Mouse (Mus musculus) stomach, embryonic 15.5 days (tissue): ENCODE measurements at regions not wholly inside any gene's neighbourhood (a gene's known extent, or its start where the extent isn't known, plus 50 kb on each side); places are given as distances from the start of the nearest gene placed in this dataset.

Experiments
- ATAC-seq: fragments of 200-750 bp; cut with Nextera tagmentation; 2 replicates; pipeline ENCODE4 v1.8.0; 2017; ENCODE audit warnings: low read depth, moderate number of reproducible peaks, moderate TSS enrichment; ENCODE audit not compliant: insufficient read depth, low FRiP score
- H3K27ac ChIP-seq: fragments of 300-500 bp; sonication (generic); 2 replicates; pipeline ENCODE4 v1.5.1; 2015; ENCODE audit warnings: mild to moderate bottlenecking, inconsistent platforms
- H3K27me3 ChIP-seq: fragments of 300-500 bp; sonication (generic); replicated peaks from 2 replicates; pipeline ENCODE4 v1.6.1; 2015; ENCODE audit warnings: inconsistent platforms
- H3K36me3 ChIP-seq: fragments of 300-500 bp; sonication (generic); 2 replicates; pipeline ENCODE4 v1.6.1; 2015; ENCODE audit warnings: inconsistent platforms
- H3K4me1 ChIP-seq: fragments of 300-500 bp; sonication (generic); 2 replicates; pipeline ENCODE4 v1.6.1; 2015; ENCODE audit warnings: inconsistent platforms
- H3K4me2 ChIP-seq: fragments of 300-500 bp; sonication (generic); 2 replicates; pipeline ENCODE4 v1.6.1; 2015; ENCODE audit warnings: mild to moderate bottlenecking, inconsistent platforms
- H3K4me3 ChIP-seq: fragments of 300-500 bp; sonication (generic); replicated peaks from 2 replicates; pipeline ENCODE4 v1.5.1; 2015; ENCODE audit warnings: inconsistent platforms
- H3K9ac ChIP-seq: fragments of 300-500 bp; sonication (generic); 2 replicates; pipeline ENCODE4 v1.6.1; 2015; ENCODE audit warnings: inconsistent platforms
- H3K9me3 ChIP-seq: fragments of 300-500 bp; sonication (generic); 2 replicates; pipeline ENCODE4 v1.6.1; 2016; ENCODE audit warnings: inconsistent platforms
- WGBS: fragments of 180-500 bp; shearing (Covaris S2); methylation state at CpG from one replicate; pipeline ENCODE4 v1.1.7; 2015; 5-methylcytosine and 5-hydroxymethylcytosine counted together

DNA sequence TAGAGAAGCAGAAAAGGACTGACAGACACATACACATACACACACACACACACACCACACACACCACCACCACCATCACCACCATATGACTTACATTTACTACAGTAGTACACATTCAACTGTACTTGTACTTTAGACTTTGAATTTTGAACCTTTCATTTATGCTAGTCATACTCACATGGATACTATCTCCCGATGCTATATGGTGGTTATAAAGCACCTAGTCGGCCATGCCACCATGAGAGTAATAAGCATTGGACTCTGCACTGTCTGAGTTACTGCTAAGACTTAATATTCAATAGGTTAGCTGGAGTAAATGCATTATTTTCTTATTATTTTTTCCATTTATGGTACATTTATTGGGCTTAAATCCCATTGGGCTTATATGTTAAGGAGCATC lies 488.0 kb upstream of the Cdh11 start:
- no peaks in the 10 kb centered on the region for H3K36me3 ChIP-seq
- no peaks in the 10 kb centered on the region for H3K27me3 ChIP-seq
- no peak overlapping the region for H3K27ac ChIP-seq
- no peak overlapping the region for H3K9ac ChIP-seq
- H3K4me1 ChIP-seq, result no peaks in the 10 kb centered on the region
- H3K9me3 ChIP-seq, result no peaks in the 10 kb centered on the region
- ATAC-seq, result no peak
- no peak overlapping the region for H3K4me3 ChIP-seq
- H3K4me2 ChIP-seq, result no peak overlapping the region
- WGBS, result 91% methylated on average over 2 of the region's 2 CpGs

DNA sequence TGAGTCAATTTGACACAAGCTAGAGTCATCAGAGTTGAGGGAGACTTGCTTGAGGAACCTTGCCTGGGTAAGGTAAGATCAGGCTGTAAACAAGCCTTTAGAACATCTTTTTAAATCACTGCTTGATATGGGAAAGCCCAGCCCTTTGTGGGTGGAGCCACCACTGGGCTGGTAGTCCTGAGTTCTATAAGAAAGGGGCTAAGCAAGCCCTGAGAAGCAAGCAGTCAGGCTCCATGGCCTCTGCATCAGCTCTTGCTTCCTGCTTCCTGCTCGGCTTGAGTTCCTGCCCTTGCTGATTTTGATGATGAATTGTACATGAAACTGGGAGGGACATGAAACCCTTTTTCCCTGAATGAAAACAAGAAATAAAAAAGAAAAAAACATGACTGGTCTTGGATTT lies 496.4 kb upstream of the Cdh11 start:
- Histone ChIP-seq H3K4me1 (no peaks in the 10 kb centered on the region), H3K27ac (no peak overlapping the region), H3K36me3 (no peaks in the 10 kb centered on the region), H3K9ac (no peak overlapping the region), H3K4me3 (no peak overlapping the region), H3K4me2 (no peak overlapping the region), H3K9me3 (no peaks in the 10 kb centered on the region), H3K27me3 (no peaks in the 10 kb centered on the region)
- 25% methylated on average over 1 of the region's 1 CpGs for WGBS
- no peak for ATAC-seq

DNA sequence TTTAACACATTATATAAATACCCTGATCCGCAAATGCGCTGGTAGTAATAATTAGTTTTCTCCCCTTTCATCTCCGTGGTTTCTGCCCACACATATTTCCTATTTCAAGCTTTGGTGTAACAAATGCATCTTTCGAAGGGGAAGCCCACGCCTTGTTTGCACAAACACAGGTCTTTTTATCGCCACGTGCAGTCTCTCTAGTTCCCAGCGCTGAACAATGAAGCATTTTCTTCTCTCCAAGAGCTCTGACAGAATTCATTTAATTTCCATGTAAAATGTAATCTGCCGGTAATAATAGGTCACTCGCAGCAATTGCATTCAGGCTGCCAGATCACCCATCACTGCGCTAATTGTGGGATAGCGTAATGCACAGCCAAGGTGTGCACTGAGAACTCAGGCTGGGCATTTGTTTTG lies 503.1 kb upstream of the Cdh11 start:
- Histone ChIP-seq H3K27ac (no peak overlapping the region), H3K9me3 (no peaks in the 10 kb centered on the region), H3K27me3 (no peaks in the 10 kb centered on the region), H3K4me2 (no peak overlapping the region), H3K9ac (no peak overlapping the region), H3K4me3 (no peak overlapping the region), H3K4me1 (no peaks in the 10 kb centered on the region), H3K36me3 (no peaks in the 10 kb centered on the region)
- 56% methylated on average over 12 of the region's 12 CpGs for WGBS
- no peak; the same call in 1 of the 2 replicates for ATAC-seq

DNA sequence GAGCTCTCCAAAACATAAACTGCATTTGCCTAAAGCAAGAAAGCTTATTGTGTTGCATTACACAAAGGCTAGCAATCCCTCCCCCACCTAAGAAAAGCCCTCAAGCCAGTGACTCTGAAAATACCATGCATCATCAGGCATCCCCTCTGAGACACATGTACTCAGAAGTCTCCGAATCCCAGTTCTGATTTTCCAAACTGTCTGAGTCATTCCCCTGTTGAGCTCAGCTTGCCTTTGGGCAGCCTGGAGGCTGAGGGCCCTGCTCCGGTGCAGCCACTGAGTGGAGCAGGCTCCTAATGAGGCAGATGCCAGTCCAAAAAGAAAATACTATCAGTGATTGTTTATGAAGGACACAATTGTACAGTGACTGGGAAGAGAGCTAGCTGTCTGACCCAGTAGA lies 507.5 kb upstream of the Cdh11 start:
- WGBS, result 69% methylated on average over 2 of the region's 2 CpGs
- Histone ChIP-seq H3K4me2 (no peak overlapping the region), H3K36me3 (no peaks in the 10 kb centered on the region), H3K4me3 (no peak overlapping the region), H3K4me1 (no peaks in the 10 kb centered on the region), H3K9ac (no peak overlapping the region), H3K27me3 (no peaks in the 10 kb centered on the region), H3K9me3 (no peaks in the 10 kb centered on the region), H3K27ac (no peak overlapping the region)
- ATAC-seq, result no peak

DNA sequence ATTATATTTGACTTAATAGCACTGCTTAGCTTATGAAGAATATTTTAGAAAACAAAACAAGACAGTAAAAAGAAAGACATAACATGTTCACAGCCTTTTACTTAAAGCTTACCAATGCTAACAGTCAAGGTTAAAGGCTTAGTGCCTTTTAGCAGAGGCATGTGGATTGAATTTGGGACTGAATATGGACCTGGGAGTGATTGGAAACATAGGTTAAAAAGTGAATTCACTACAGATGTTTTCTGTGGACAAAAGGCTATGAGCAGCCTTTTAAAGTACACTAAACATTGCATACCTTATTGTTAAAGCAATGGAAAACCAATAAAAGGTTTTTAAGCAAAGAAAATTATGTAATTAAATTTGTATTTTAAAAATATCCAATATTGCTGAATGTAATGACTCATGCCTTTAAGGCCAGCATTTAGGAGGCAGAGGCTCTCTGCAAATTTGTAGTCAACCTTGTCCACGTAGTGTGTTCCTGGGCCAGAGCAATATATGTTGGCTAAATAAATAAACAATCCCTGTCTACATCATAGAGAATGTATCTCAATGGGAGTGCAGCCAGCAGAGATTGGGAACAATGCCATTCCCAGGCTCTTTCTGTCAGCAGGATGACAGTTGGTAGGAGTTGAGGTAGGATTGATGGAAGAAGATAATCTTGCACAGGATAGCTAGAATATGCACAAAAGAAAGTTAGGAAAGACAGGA lies 521.2 kb upstream of the Cdh11 start:
- Histone ChIP-seq H3K4me3 (no peak overlapping the region), H3K36me3 (no peaks in the 10 kb centered on the region), H3K27ac (no peak overlapping the region), H3K27me3 (no peaks in the 10 kb centered on the region), H3K9ac (no peak overlapping the region), H3K9me3 (no peaks in the 10 kb centered on the region), H3K4me2 (no peak overlapping the region), H3K4me1 (no peaks in the 10 kb centered on the region)
- WGBS, result 41% methylated on average over 1 of the region's 1 CpGs
- ATAC-seq, result no peak

DNA sequence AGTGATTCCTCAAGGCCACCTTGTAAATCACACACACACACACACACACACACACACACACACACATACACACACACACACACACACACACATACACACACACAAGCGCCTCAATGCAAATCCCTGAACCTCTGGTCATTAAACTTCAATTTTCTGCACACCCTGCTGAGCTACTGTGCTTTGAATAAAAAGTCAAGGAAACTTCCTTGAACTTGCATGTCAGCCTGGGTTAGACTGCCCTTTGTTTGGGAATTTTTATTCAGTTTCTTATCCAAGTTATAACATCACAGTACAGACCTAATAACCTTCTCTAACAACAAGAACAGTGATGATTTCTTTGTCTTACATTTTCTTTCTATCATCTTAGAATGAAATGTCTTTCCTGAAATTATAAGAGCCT lies 528.1 kb upstream of the Cdh11 start:
- 65% methylated on average over 1 of the region's 1 CpGs for WGBS
- no peaks in the 10 kb centered on the region for H3K4me1 ChIP-seq
- no peak for ATAC-seq
- H3K36me3 ChIP-seq, result no peaks in the 10 kb centered on the region
- no peaks in the 10 kb centered on the region for H3K27me3 ChIP-seq
- H3K9ac ChIP-seq, result no peak overlapping the region
- no peak overlapping the region for H3K4me2 ChIP-seq
- H3K4me3 ChIP-seq, result no peak overlapping the region
- no peaks in the 10 kb centered on the region for H3K9me3 ChIP-seq
- H3K27ac ChIP-seq, result no peak overlapping the region

DNA sequence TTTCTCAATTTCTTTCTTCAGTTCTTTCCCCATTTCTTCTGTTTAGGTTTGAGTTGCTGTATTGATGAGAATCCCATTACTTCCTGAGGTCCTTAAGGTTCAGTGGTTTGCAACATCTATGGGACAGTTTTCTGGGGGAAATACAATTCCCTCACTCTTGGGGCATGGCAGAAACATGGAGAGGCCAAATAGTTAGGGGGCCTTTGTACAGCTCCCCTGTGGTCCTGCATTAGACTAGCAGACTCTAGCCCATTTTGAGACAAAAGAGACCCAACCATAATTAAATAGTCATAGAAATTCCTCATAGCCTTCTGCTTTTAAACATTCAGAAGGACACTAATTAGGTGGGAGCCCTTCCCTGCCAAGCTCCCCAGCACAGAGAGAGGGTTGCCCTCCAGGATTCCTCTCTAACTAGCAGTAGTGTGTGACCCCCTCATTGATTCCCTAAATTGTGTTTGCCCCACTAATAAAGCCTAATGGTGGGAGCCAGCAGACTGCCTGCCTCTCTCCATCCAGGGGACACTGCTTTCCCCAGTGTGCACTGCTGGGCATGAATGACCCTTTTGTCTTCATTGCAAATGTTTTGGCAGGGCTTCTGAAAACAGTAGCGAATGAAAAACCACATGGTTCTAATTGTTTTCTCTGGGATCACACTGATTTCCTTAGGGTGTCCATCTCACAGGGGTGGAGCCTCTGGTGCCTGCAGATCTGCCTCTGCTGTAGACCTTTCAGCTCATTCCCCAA lies 529.0 kb upstream of the Cdh11 start:
- H3K27ac ChIP-seq, result no peak overlapping the region
- ATAC-seq, result no peak
- no peak overlapping the region for H3K4me3 ChIP-seq
- no peaks in the 10 kb centered on the region for H3K27me3 ChIP-seq
- no peaks in the 10 kb centered on the region for H3K9me3 ChIP-seq
- H3K36me3 ChIP-seq, result no peaks in the 10 kb centered on the region
- WGBS, result 24% methylated on average over 1 of the region's 1 CpGs
- no peaks in the 10 kb centered on the region for H3K4me1 ChIP-seq
- no peak overlapping the region for H3K9ac ChIP-seq
- no peak overlapping the region for H3K4me2 ChIP-seq

DNA sequence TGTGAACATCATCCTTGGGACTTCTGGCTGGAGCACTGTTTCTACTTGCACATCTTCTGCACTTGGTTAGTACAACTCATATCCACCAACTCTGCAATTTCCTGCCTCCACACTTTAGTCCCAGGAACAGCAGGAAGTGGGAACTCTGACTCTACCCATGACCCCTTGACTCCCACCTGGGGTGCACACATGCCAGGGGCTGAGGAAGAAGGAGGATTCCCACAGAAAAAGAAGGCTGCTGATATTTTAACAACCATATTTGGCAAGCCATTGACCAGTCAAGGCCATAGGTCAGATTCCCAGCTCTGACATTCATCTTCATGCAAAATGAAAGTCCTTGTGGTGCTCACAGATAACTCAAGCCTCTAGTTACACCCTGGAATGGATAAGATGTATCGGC lies 530.3 kb upstream of the Cdh11 start:
- no peaks in the 10 kb centered on the region for H3K9me3 ChIP-seq
- WGBS, result 90% methylated on average over 1 of the region's 1 CpGs
- H3K4me3 ChIP-seq, result no peak overlapping the region
- no peak for ATAC-seq
- H3K9ac ChIP-seq, result no peak overlapping the region
- H3K4me2 ChIP-seq, result no peak overlapping the region
- no peak overlapping the region for H3K27ac ChIP-seq
- no peaks in the 10 kb centered on the region for H3K4me1 ChIP-seq
- no peaks in the 10 kb centered on the region for H3K27me3 ChIP-seq
- H3K36me3 ChIP-seq, result no peaks in the 10 kb centered on the region

DNA sequence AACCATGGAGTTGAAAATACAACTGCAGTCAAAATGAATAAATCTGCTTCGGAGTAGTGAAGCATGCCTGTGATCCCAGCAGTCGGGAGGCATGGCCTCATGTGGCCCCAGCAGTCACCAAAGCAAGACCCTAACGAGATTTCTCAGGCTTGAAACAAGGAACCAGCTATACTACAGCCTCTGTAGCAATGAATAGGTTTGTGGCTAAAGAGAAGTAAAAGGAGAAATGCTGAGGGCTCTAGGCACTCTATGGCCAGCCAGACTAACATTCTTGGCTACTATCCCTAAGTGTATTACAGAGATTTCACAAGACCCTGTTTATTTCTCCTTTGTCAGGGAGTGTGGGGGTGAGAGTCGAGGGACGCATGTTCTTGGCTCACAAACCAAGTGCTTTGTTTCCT lies 531.2 kb upstream of the Cdh11 start:
- Histone ChIP-seq H3K4me3 (no peak overlapping the region), H3K4me1 (no peaks in the 10 kb centered on the region), H3K9me3 (no peaks in the 10 kb centered on the region), H3K27ac (no peak overlapping the region), H3K9ac (no peak overlapping the region), H3K4me2 (no peak overlapping the region), H3K36me3 (no peaks in the 10 kb centered on the region), H3K27me3 (no peaks in the 10 kb centered on the region)
- ATAC-seq, result no peak
- WGBS, result 48% methylated on average over 5 of the region's 5 CpGs

DNA sequence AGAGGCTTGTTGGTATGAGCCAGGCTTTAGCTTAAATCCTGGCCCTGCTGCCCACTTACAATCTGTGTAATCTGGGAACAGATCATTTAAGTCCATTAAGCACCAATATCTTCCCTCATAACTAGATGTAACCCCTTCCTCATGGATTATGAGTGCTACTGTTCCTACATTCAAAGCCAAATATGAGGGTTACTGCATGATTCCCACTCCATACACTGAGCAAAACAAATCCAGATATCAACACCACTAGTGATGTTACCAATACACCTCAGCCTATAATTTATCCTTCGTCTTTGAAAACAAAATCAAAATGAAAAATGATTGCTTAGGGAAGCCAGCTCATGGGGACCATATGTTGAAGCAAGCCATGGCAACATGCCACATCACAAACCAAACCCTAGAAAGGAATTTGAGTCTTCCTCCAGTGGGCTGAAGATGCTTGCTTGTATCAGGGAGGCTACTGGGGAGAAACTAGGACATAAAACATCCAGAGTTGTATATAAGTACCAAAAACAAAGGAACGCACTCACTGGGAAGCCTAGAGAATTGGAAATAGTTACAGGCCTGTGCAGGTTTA lies 531.8 kb upstream of the Cdh11 start:
- no peak overlapping the region for H3K4me3 ChIP-seq
- ATAC-seq, result no peak
- H3K4me2 ChIP-seq, result no peak overlapping the region
- 67% methylated on average over 2 of the region's 2 CpGs for WGBS
- no peak overlapping the region for H3K27ac ChIP-seq
- no peak overlapping the region for H3K9ac ChIP-seq
- no peaks in the 10 kb centered on the region for H3K4me1 ChIP-seq
- no peaks in the 10 kb centered on the region for H3K9me3 ChIP-seq
- no peaks in the 10 kb centered on the region for H3K36me3 ChIP-seq
- H3K27me3 ChIP-seq, result no peaks in the 10 kb centered on the region

DNA sequence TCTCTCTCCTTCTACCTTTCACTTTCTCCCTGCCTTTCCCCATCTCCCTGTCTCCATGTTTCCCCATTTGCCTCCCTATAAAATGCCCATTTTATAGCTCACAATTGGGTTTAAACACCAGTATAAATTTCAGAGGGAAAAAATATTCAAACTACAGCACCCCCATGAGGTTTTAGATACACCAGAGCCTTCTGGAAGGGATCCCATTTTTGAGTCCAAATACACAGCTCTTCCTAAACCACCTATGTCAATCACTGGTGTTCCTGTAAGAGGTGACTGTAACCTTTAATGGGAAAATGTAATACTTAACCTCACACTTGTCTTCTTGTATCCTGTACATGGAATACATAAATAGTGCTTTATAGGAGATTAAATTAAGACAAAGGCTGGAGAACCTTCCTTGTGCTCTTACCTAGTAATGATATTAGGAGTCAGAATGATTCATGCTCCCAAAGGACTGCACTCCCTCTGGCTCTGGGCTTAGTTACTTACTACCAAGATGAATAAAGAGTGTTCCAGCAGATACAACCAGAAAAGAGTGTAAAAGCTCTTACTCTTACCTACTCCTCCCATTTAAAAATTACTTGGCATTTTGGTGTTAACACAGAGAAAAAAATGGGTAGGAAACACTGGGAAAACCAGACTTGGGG lies 538.7 kb upstream of the Cdh11 start:
- Histone ChIP-seq H3K36me3 (no peaks in the 10 kb centered on the region), H3K4me1 (no peaks in the 10 kb centered on the region), H3K9ac (no peak overlapping the region), H3K4me2 (no peak overlapping the region), H3K4me3 (no peak overlapping the region), H3K27me3 (no peaks in the 10 kb centered on the region), H3K9me3 (no peaks in the 10 kb centered on the region), H3K27ac (no peak overlapping the region)
- no peak for ATAC-seq

DNA sequence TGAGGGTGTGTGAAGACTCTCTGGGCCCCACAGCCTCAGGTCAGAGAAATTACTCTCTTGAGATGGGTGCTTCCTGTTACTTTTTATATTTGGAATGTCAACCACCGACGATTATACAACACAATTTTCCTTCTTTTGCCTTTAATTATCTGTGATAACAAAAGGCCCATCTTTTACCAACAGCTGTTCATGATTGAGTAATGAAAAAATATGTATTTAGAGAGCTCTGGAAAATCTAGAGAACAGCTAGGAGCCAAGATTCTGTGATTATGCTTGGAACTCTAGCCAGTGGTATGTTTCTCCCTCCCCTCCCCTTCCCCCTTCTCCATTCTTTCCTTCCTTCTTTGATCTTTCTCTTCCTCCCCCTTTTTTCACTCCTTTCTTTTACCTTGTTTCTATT lies 546.0 kb upstream of the Cdh11 start:
- Histone ChIP-seq H3K27me3 (no peaks in the 10 kb centered on the region), H3K9ac (no peak overlapping the region), H3K4me1 (no peaks in the 10 kb centered on the region), H3K4me3 (no peak overlapping the region), H3K27ac (no peak overlapping the region), H3K36me3 (no peaks in the 10 kb centered on the region), H3K9me3 (no peaks in the 10 kb centered on the region), H3K4me2 (no peak overlapping the region)
- WGBS, result 77% methylated on average over 2 of the region's 2 CpGs
- no peak for ATAC-seq
